Mouse (Mus musculus) right cerebral cortex, adult 2 months (tissue): Measurements from ENCODE around the gene Ulbp1.
"Not testable (repeated sequence)": the region's sequence is repeated elsewhere in the genome, so short reads cannot be mapped to it uniquely, and the experiment has no call there.

ENCODE experiments used
- DNase-seq, 2 experiments: peaks; one replicate each; pipeline ENCODE4 v3.0.0; 2021 to 2022; ENCODE audit warnings: low spot score in 2 of 2

The Ulbp1 gene

GRCm38 (mm10) chr10:7473197-7473889 is at the start of gene Ulbp1:
Gene Ulbp1 (minus strand): TSS chr10:7473638.
- DNase-seq, result no peak

GRCm38 (mm10) chr10:7498180-7498579 is 24.7 kb upstream of the Ulbp1 start:
- not testable (repeated sequence) for DNase-seq

GRCm38 (mm10) chr10:7492384-7492783 is 18.9 kb upstream of the Ulbp1 start:
- not testable (repeated sequence) for DNase-seq

- DNase-seq, result no peak
Measured at GRCm38 (mm10) chr10:7483650-7484049, 10.2 kb upstream of the Ulbp1 start.

GRCm38 (mm10) chr10:7474225-7474624 is 787 bp upstream of the Ulbp1 start:
- not testable (repeated sequence) for DNase-seq

GRCm38 (mm10) chr10:7471664-7472063 is 1.8 kb downstream of the Ulbp1 start:
- no peak for DNase-seq

GRCm38 (mm10) chr10:7470457-7470856 is 3.0 kb downstream of the Ulbp1 start:
- DNase-seq, result no peak

- DNase-seq, result peak; percentile 78 to 79
Measured at GRCm38 (mm10) chr10:7469716-7470414, 3.6 kb downstream of the Ulbp1 start.

GRCm38 (mm10) chr10:7462006-7462405 is 11.4 kb downstream of the Ulbp1 start:
- DNase-seq, result no peak

- DNase-seq, result no peak
Measured at GRCm38 (mm10) chr10:7438928-7439327, 34.5 kb downstream of the Ulbp1 start.

GRCm38 (mm10) chr10:7393143-7394035 is 80.0 kb downstream of the Ulbp1 start:
- DNase-seq, result no peak

GRCm38 (mm10) chr10:7391935-7392930 is 81.2 kb downstream of the Ulbp1 start:
- DNase-seq, result peak; percentile 3 to 8

GRCm38 (mm10) chr10:7391561-7391934 is 81.9 kb downstream of the Ulbp1 start:
- DNase-seq, result peak in 1 of 2 experiments; percentile 6

GRCm38 (mm10) chr10:7391108-7391507 is 82.3 kb downstream of the Ulbp1 start:
- peak in 1 of 2 experiments; percentile 11 for DNase-seq
